Mouse (Mus musculus): ENCODE measurements at regions not wholly inside any gene's neighbourhood (a gene's known extent, or its start where the extent isn't known, plus 50 kb on each side); places are given as distances from the start of the nearest gene placed in this dataset.

DNA sequence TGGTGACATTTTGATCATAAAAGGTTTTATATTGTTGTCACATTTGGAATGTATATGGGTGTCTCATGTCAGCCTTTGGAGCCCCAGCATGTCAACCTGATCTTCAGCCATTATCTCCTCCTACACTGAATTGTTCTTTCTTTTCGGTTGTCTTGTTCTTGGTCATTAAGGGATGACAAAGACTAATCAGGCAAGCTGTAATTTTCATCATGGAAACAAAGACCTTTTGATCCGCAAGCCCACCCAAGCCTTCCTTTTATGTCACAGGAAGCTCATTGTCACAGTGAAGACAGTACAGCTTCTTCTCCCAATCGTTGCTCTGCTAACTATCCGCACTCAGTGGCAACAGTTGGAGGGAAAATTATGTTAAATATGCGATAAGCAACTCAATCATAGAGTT, 84.3 kb upstream of the Arpp21 start:
- H3K4me1 ChIP-seq (replicated peaks; ENCODE audit: low read depth, low read length), result no peaks in the 10 kb centered on the region
- H3K9me3 ChIP-seq (ENCODE audit: low read length), result no peaks in the 10 kb centered on the region
- TF ChIP-seq NANOG (IDR thresholded peaks at IDR 0.05; ENCODE audit: borderline replicate concordance, low read length), result no peak
- no peak for TF ChIP-seq POU5F1 (IDR thresholded peaks at IDR 0.05; ENCODE audit: borderline replicate concordance, low read length)
- no peak for TF ChIP-seq CTCF (conservative IDR thresholded peaks at IDR 0.05; ENCODE audit: low read length)
- no peaks in the 10 kb centered on the region for H3K27me3 ChIP-seq (ENCODE audit: insufficient read depth, low read length)
- no peak overlapping the region for H3K4me3 ChIP-seq (replicated peaks; ENCODE audit: low read length)
- no peaks in the 10 kb centered on the region for H3K36me3 ChIP-seq (ENCODE audit: insufficient read depth, low read length)

DNA sequence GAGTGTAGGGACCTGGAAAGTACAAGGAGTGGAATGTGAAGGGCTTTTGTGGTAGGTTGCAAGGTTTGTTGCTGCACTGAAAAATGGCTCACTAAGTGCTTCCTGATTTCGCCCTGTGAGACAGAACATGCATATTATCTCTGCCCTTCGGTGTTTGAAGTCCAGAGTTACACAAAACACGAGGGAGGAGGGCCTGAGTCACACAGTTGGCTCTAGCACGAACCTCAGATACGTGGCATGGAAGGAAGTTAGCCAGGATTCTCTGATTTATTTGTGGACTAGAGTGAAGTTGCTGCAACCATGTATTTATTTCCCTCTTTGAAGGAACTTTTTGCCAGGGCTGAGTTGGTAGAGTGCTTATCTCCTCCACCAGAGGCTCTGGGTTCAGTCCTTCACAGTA, 73.2 kb upstream of the Arpp21 start:
- no peaks in the 10 kb centered on the region for H3K36me3 ChIP-seq (ENCODE audit: insufficient read depth, low read length)
- no peak overlapping the region for H3K4me3 ChIP-seq (replicated peaks; ENCODE audit: low read length)
- H3K27me3 ChIP-seq (ENCODE audit: insufficient read depth, low read length), result no peaks in the 10 kb centered on the region
- TF ChIP-seq POU5F1 (IDR thresholded peaks at IDR 0.05; ENCODE audit: borderline replicate concordance, low read length) (no peak), CTCF (conservative IDR thresholded peaks at IDR 0.05; ENCODE audit: low read length) (no peak), NANOG (IDR thresholded peaks at IDR 0.05; ENCODE audit: borderline replicate concordance, low read length) (no peak)
- H3K4me1 ChIP-seq (replicated peaks; ENCODE audit: low read depth, low read length), result no peaks in the 10 kb centered on the region
- no peaks in the 10 kb centered on the region for H3K9me3 ChIP-seq (ENCODE audit: low read length)

GRCm38 (mm10) chr9:112307837-112308236, 72.1 kb upstream of the Arpp21 start:
- no peak for TF ChIP-seq NANOG (IDR thresholded peaks at IDR 0.05; ENCODE audit: borderline replicate concordance, low read length)
- no peak for TF ChIP-seq POU5F1 (IDR thresholded peaks at IDR 0.05; ENCODE audit: borderline replicate concordance, low read length)
- no peak for TF ChIP-seq CTCF (conservative IDR thresholded peaks at IDR 0.05; ENCODE audit: low read length)
- no peaks in the 10 kb centered on the region for H3K4me1 ChIP-seq (replicated peaks; ENCODE audit: low read depth, low read length)
- no peaks in the 10 kb centered on the region for H3K9me3 ChIP-seq (ENCODE audit: low read length)
- no peak overlapping the region for H3K4me3 ChIP-seq (replicated peaks; ENCODE audit: low read length)
- H3K36me3 ChIP-seq (ENCODE audit: insufficient read depth, low read length), result no peaks in the 10 kb centered on the region
- H3K27me3 ChIP-seq (ENCODE audit: insufficient read depth, low read length), result no peaks in the 10 kb centered on the region

DNA sequence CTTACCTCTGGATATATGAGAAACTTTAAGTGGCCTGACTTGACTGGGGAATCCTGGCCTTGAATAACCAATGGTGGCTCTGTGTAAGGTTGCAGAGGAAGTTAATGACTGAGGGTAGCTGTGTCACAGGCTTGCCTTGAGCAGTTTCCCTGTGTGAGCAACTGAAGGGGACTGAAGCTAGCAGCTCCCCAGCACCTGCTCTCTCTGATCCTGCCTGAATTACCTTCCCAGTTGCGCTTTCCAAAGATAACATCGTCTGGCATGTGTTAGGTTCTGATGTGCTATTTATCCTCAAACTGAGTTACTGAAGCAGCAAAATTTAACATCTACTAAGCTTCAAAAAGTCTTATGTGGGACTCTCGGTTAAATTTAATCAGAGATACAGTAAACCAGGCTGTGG, 56.1 kb upstream of the Arpp21 start:
- TF ChIP-seq NANOG (IDR thresholded peaks at IDR 0.05; ENCODE audit: borderline replicate concordance, low read length), result no peak
- no peak for TF ChIP-seq CTCF (conservative IDR thresholded peaks at IDR 0.05; ENCODE audit: low read length)
- no peak for TF ChIP-seq POU5F1 (IDR thresholded peaks at IDR 0.05; ENCODE audit: borderline replicate concordance, low read length)
- Histone ChIP-seq H3K4me3 (replicated peaks; ENCODE audit: low read length) (no peak overlapping the region), H3K27me3 (ENCODE audit: insufficient read depth, low read length) (no peaks in the 10 kb centered on the region), H3K4me1 (replicated peaks; ENCODE audit: low read depth, low read length) (no peaks in the 10 kb centered on the region), H3K36me3 (ENCODE audit: insufficient read depth, low read length) (no peaks in the 10 kb centered on the region), H3K9me3 (ENCODE audit: low read length) (no peaks in the 10 kb centered on the region)
